Mouse (Mus musculus) midbrain, embryonic 12.5 days (tissue): Measurements from ENCODE around the gene Tmem190. TPM values are rescaled to one million over a fixed set of nuclear protein-coding genes. Genes with fewer than 3 reads are reported as not detected.

Experiments used
- ATAC-seq: fragments of 200-750 bp; cut with Nextera tagmentation; 2 replicates; pipeline ENCODE4 v1.8.0; 2017; ENCODE audit warnings: low read depth, moderate TSS enrichment, moderate library complexity; ENCODE audit not compliant: low FRiP score
- H3K27ac ChIP-seq: fragments of 300-500 bp; sonication (generic); replicated peaks from 2 replicates; pipeline ENCODE4 v1.5.1; 2016; ENCODE audit warnings: mild to moderate bottlenecking
- H3K27me3 ChIP-seq: fragments of 300-500 bp; sonication (generic); 2 replicates; pipeline ENCODE4 v1.6.1; 2016; ENCODE audit warnings: mild to moderate bottlenecking
- H3K36me3 ChIP-seq: fragments of 300-500 bp; sonication (generic); 2 replicates; pipeline ENCODE4 v1.6.1; 2016
- H3K4me1 ChIP-seq: fragments of 300-500 bp; sonication (generic); 2 replicates; pipeline ENCODE4 v1.6.1; 2016
- H3K4me2 ChIP-seq: fragments of 300-500 bp; sonication (generic); replicated peaks from 2 replicates; pipeline ENCODE4 v1.6.1; 2016; ENCODE audit warnings: mild to moderate bottlenecking, moderate library complexity
- H3K4me3 ChIP-seq: fragments of 300-500 bp; sonication (generic); 2 replicates; pipeline ENCODE4 v1.5.1; 2016; ENCODE audit warnings: mild to moderate bottlenecking
- H3K9ac ChIP-seq: fragments of 300-500 bp; sonication (generic); replicated peaks from 2 replicates; pipeline ENCODE4 v1.6.1; 2016; ENCODE audit warnings: mild to moderate bottlenecking, moderate library complexity
- H3K9me3 ChIP-seq: fragments of 300-500 bp; sonication (generic); 2 replicates; pipeline ENCODE4 v1.6.1; 2016; ENCODE audit warnings: mild to moderate bottlenecking
- WGBS: fragments of 180-500 bp; shearing (Covaris S2); methylation state at CpG from one replicate; pipeline ENCODE4 v1.1.7; 2016; 5-methylcytosine and 5-hydroxymethylcytosine counted together
- polyA plus RNA-seq: library from polyadenylated mRNA; unstranded; fragments of >200 nt; fragmentation: Nextera tagmentation; extraction: Ambion mirVana; gene quantifications from 2 replicates; pipeline ENCODE4 v1.2.1, GENCODE M21; 2016

Tmem190 gene
- polyA plus RNA-seq, 1 experiment from 2014 or later = not detected

GRCm38 (mm10) chr7:4825365-4825764 is 42.6 kb downstream of the Tmem190 start:
- H3K4me1 ChIP-seq = no peaks in the 10 kb centered on the region
- no peak overlapping the region for H3K27ac ChIP-seq
- H3K9ac ChIP-seq = no peak overlapping the region
- 58% methylated on average over 4 of the region's 4 CpGs for WGBS
- peaks cover 6% of the 10 kb centered on the region; the same call in 1 of the 2 replicates for H3K36me3 ChIP-seq
- ATAC-seq = no peak
- no peaks in the 10 kb centered on the region for H3K9me3 ChIP-seq
- H3K4me2 ChIP-seq = no peak overlapping the region
- no peak overlapping the region for H3K4me3 ChIP-seq
- H3K27me3 ChIP-seq = peaks cover 20% of the 10 kb centered on the region

- H3K4me3 ChIP-seq = no peak overlapping the region
- no peak for ATAC-seq
- 0 out of 2 replicates have a peak overlapping the region, but pooled peaks have one; percentile 6 for H3K9ac ChIP-seq
- H3K27ac ChIP-seq = no peak overlapping the region
- peaks cover 65% of the 10 kb centered on the region for H3K27me3 ChIP-seq
- H3K9me3 ChIP-seq = no peaks in the 10 kb centered on the region
- WGBS = 6% methylated on average over 12 of the region's 12 CpGs
- H3K4me1 ChIP-seq = no peaks in the 10 kb centered on the region
- no peak overlapping the region for H3K4me2 ChIP-seq
- peaks cover 6% of the 10 kb centered on the region; the same call in 1 of the 2 replicates for H3K36me3 ChIP-seq
Measured at GRCm38 (mm10) chr7:4830476-4830875, 47.7 kb downstream of the Tmem190 start.

Other genes with a start within 250 kb of the Tmem190 start
- gene Syt5, start 235.4 kb upstream of the Tmem190 start, polyA plus RNA-seq = 30.9 and 33.8 TPM in 2 replicates
- gene Ptprh, start 178.9 kb upstream of the Tmem190 start, polyA plus RNA-seq = 0.10 and 0.14 TPM in 2 replicates
- 2.8 TPM in 2 replicates for gene Tmem86b, start 151.5 kb upstream of the Tmem190 start, polyA plus RNA-seq
- 13.8 and 13.9 TPM in 2 replicates for gene Ppp6r1, start 123.9 kb upstream of the Tmem190 start, polyA plus RNA-seq
- gene Hspbp1, start 97.9 kb upstream of the Tmem190 start, polyA plus RNA-seq = 111 and 113 TPM in 2 replicates
- 5.4 and 5.7 TPM in 2 replicates for gene Brsk1, start 92.3 kb upstream of the Tmem190 start, polyA plus RNA-seq
- 0.18 and 0.20 TPM in 2 replicates for gene Tmem150b, start 57.7 kb upstream of the Tmem190 start, polyA plus RNA-seq
- gene Kmt5c, start 42.8 kb upstream of the Tmem190 start, polyA plus RNA-seq = 89.3 and 91.6 TPM in 2 replicates
- gene Cox6b2, start 29.8 kb upstream of the Tmem190 start, polyA plus RNA-seq = 33.7 and 45.8 TPM in 2 replicates
- not detected in 2 replicates for gene Fam71e2, start 11.6 kb upstream of the Tmem190 start, polyA plus RNA-seq
- 0.36 and 0.38 TPM in 2 replicates for gene Il11, start 78 bp upstream of the Tmem190 start, polyA plus RNA-seq
- 2.5 TPM in 2 replicates for gene Tmem238, start 6.7 kb downstream of the Tmem190 start, polyA plus RNA-seq
- gene Rpl28, start 9.9 kb downstream of the Tmem190 start, polyA plus RNA-seq = 300 and 313 TPM in 2 replicates
- 384 TPM in 2 replicates for gene Ube2s, start 29.7 kb downstream of the Tmem190 start, polyA plus RNA-seq
- gene Shisa7, start 61.8 kb downstream of the Tmem190 start, polyA plus RNA-seq = 3.3 and 4.7 TPM in 2 replicates
- gene Isoc2b, start 87.3 kb downstream of the Tmem190 start, polyA plus RNA-seq = 4.6 and 5.1 TPM in 2 replicates
- gene Isoc2a, start 94.2 kb downstream of the Tmem190 start, polyA plus RNA-seq = 0.68 and 0.80 TPM in 2 replicates
- gene Gm36210, start 123.6 kb downstream of the Tmem190 start, polyA plus RNA-seq = not detected in 2 replicates
- 4.7 and 4.9 TPM in 2 replicates for gene Zfp628, start 132.3 kb downstream of the Tmem190 start, polyA plus RNA-seq
- 15.1 and 16.6 TPM in 2 replicates for gene Nat14, start 139.1 kb downstream of the Tmem190 start, polyA plus RNA-seq
- gene Ssc5d, start 142.8 kb downstream of the Tmem190 start, polyA plus RNA-seq = 1.6 and 2.0 TPM in 2 replicates
- 0.18 TPM in 1 of 2 replicates, not detected in the other for gene Sbk2, start 181.5 kb downstream of the Tmem190 start, polyA plus RNA-seq
- 0.14 TPM in 1 of 2 replicates, not detected in the other for gene Sbk3, start 188.2 kb downstream of the Tmem190 start, polyA plus RNA-seq
- gene Zfp579, start 213.2 kb downstream of the Tmem190 start, polyA plus RNA-seq = 60.9 and 68.8 TPM in 2 replicates
- 7.5 and 9.3 TPM in 2 replicates for gene Zfp524, start 231.5 kb downstream of the Tmem190 start, polyA plus RNA-seq
- 69.0 and 73.4 TPM in 2 replicates for gene Fiz1, start 231.8 kb downstream of the Tmem190 start, polyA plus RNA-seq
- 0.25 TPM in 1 of 2 replicates, not detected in the other for gene Gm44973, start 232.6 kb downstream of the Tmem190 start, polyA plus RNA-seq
- gene Zfp865, start 237.4 kb downstream of the Tmem190 start, polyA plus RNA-seq = 7.6 and 7.9 TPM in 2 replicates
- 11.1 and 15.6 TPM in 2 replicates for gene Ccdc106, start 237.6 kb downstream of the Tmem190 start, polyA plus RNA-seq